Mouse (Mus musculus) ES-Bruce4 (cell line): ENCODE results near the gene Cox6b1.

Experiments used
- CTCF ChIP-seq: IDR thresholded peaks from one replicate; pipeline ENCODE4 v1.8.1; 2011; ENCODE audit warnings: low read depth, low read length
- EP300 ChIP-seq: IDR thresholded peaks from 2 replicates; pipeline ENCODE4 v1.6.1; 2011; ENCODE audit warnings: low read depth, low read length; ENCODE audit not compliant: insufficient read depth
- POLR2A ChIP-seq: IDR thresholded peaks from one replicate; pipeline ENCODE4 v1.8.1; 2011; ENCODE audit warnings: low read length; ENCODE audit not compliant: insufficient read depth

- TF ChIP-seq POLR2A (no peak), CTCF (no peak), EP300 (no peak)
Observed at GRCm38 (mm10) chr7:30604424-30604823, 21.5 kb downstream of the Cox6b1 start.
